Mouse (Mus musculus) layer of hippocampus, adult 18-20 months (tissue): ENCODE results near the gene Prdm5. TPM values are rescaled to one million over a fixed set of nuclear protein-coding genes. Genes with fewer than 3 reads are reported as not detected.
A peak's percentile ranks its signal among the peaks of the same experiment; 100 is the strongest.

Experiments
- DNase-seq, 2 experiments: peaks; one replicate each; pipeline ENCODE4 v3.0.0; 2022; ENCODE audit warnings: low spot score in 2 of 2
- total RNA-seq, 2 experiments: library from RNA; stranded (reverse); gene quantifications; 2 replicates each; pipeline ENCODE4 v1.2.3; 2021

The Prdm5 gene
- total RNA-seq, 2 experiments from 2014 or later = 34.4 to 35.6 TPM

DNA sequence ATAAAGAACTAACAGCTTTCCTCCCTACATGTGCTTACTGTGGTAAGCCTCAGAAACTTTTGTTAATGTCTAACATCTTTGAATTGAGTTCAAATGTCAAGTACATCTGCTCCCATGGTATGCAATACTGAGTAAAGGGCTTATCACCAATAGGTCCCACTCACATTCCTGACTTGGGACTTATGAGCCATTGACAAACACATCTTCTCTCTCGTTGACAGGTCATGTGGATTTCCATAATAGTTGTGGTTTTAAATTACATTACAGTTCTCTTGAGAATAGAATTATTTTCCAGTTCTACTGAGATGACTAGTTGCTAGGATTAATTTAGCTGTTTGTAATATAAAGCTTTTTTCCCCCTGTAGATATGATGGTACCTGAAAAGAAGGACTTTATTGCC lies 49.9 kb downstream of the Prdm5 start:
- DNase-seq = no peak

DNA sequence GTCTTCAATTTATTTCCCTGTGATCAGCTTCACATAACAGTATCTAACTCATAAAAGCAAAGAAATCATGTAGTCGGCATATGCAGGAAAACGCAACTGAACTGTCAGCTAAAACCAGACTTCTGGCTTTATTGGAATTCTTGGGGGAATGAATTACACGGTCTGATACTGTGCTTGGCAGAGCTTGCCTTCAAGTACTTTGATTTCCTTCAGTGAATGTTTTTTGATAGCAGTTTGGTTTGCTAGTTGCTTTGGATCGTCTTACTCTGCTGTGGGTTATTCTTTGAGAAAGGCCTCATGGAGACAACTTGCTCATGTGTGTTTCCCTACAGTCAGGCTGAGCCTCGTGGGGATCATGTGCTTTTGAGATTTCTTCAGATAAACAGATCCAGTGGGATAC lies 52.7 kb downstream of the Prdm5 start:
- no peak for DNase-seq

DNA sequence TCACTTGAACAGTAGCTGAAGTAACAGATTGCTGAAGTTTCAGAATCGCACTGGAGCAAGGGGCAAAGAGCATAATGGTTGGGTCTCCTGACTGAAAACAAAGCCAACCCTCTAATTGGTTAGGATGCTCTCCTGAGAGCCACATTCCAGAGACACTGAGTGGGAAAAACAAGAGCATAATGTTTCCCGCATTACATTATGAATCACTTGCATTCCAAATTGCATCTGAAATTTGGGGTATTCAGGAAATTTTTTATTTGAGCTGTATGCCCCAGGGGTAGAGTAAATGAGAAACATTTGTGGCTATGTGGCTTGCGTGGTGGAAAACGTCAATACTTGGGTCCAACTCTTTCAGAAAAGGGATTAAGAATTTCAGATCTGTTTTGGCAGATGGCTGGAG lies 55.2 kb downstream of the Prdm5 start:
- no peak for DNase-seq

DNA sequence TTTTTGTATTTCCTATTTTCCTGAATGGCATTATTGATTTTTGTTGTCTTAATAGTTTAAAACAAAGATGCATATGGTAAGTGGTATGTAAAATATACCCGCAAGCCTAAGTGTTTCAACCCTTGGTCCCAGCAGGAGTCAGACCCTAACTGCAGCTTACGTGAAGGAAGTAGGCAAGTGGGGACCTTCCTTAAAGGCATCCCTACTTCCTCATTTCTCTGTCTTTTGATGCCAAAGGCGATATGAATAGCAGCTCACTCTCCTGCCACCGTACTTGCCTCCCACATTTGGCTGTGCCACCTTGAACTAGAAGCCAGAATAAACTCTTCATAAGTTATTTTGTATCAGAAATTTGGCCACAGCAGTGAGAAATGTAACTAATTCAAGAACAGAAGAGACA lies 63.8 kb downstream of the Prdm5 start:
- DNase-seq = no peak

DNA sequence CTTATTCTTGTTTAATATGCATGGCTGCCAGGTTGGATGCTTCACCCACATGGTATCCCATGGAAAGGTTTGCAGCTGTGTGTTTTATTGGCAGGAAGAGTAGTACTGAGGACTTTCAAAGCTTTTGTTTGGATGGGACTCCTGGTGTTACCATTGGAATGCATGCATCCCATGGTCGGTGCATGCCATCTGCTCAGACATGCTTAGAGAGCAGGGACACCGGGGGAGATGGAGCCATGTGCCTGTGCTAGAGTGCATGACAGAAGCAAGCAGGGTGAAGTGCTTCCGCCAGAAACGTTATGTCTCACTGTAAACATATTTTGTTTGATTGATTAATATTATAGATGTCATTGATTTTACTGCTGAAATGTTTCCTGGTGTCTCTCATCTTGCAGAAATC lies 70.3 kb downstream of the Prdm5 start:
- DNase-seq = no peak

DNA sequence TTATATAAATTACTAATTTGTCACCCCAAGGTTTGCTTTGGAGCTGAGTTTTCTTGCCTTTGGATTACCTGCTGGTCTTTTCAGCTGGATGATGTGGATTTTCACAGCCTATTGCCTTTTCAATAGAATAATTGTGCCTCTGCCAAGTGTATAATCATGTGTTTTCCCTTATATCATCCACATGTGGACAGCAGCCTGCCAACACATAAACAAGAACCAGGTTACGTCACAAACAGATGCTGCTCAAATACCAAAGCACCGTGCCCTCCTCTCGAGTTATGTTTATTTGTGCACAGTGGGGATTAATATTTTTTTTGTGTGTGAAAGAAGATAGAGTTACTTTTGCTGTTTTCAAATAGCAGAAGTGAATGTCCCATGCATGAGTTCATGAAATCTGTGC lies 70.9 kb downstream of the Prdm5 start:
- DNase-seq = no peak

DNA sequence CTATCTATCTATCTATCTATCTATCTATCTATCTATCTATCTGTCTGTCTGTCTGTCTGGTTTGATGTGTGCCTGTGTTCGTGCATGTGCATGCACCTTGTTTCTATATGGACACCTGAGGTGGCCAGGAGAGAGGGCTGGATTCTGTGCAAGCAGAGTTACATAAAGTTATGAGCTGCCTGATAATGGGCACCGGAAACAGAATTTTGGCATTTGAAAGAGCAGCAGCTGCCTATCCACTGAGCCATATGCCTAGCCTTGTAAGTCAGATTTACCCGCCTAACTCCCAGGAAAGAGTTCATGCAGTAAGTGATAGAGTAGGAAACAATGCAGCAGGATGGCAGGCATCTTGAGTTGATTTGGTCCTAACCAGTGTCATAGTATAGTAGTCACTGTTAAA lies 71.4 kb downstream of the Prdm5 start:
- peak; percentile 47 to 85 for DNase-seq

DNA sequence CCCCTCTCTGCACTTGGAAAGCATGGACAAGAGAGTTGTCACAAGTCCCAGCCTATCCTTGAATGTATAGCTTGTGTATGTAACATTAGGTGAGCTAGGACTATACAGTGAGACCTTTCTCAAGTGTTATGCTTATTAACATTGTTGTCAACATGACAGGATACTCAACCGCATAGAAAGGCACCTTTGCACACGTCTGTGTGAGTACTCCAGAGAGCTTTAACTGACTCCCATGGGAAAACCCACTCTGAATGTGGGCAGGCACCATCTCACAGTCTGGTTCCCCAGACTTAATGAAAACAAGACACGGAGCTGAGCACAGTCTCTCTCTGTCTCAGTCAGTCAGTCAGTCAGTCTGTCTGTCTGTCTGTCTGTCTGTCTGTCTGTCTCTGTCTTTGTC lies 75.2 kb downstream of the Prdm5 start:
- no peak for DNase-seq

DNA sequence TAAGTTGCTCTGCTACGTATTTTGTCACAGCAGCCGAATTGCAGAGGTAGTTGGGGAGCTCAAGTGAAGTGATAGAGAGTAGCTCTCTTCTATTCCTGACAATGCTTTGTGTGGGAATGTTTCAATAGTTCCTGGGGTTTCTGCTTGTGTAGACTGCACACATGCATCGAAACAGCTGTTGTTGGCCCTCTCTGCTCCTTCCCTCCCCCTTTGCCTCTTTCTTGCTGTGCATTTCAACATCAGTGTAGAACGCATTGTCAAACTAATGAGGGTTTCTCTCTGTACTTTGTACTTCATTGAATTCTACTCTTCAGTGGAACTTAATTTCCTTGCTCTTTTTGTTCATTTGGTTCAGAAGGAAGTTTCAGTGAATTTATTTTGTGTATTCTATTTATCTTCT lies 75.8 kb downstream of the Prdm5 start:
- DNase-seq = no peak

DNA sequence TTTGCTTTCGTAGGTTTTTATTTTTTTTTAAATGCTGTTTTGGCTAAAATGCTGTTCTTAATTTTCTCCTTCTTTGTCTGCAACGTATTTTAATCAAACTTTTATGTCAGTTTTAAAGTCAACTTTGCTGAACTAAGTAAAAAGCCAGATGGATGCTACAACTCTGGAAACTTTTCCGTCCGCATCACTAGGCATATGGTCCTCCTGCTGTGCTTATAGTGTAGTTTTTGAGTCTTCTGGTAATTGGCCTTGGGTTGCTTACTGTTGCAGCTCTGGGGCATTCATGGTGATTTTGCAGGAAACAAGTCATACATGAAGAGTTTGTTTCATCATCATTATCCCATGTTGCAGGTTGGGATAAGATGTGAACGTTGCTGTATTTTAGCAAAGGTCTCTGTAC lies 81.8 kb downstream of the Prdm5 start:
- DNase-seq = peak in 1 of 2 experiments; percentile 51

DNA sequence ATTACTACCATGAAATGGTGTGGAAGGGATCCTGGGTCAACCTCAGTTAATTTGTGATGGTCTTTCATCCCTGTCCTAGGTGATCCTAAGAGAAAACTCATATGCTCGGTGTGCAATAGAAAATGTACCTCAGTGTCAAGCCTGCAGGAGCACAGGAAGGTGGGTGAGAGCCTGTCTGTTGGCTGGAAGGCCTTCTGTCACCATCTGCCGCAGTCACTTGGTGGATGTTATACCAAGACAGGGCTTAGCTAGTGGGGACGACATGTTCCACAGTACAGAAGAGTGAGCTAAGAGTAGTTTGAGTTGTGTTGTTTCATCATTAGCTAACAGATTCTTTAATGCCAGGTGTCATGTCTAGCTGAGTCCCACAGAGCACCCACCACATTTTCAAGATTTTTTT lies 84.0 kb downstream of the Prdm5 start:
- DNase-seq = peak; percentile 39 to 78

DNA sequence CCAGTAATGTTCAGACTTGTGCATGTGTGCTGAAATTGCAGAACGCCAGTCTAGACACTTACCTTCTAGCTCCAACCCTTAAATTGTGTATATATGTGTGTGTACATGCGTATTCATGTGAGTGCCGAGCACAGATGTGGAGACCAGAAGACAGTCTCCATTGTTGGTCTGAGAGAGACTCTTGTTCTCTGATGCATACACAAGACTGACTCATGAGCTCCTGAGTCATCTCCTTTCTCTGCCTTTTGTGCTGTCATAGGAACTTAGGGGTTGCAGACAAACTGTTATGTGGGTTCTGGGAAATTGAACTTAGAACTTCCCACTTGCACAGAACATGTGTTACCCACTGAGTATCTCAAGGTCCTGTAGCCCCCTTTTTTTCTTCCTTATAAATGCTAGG lies 85.4 kb downstream of the Prdm5 start:
- no peak for DNase-seq

DNA sequence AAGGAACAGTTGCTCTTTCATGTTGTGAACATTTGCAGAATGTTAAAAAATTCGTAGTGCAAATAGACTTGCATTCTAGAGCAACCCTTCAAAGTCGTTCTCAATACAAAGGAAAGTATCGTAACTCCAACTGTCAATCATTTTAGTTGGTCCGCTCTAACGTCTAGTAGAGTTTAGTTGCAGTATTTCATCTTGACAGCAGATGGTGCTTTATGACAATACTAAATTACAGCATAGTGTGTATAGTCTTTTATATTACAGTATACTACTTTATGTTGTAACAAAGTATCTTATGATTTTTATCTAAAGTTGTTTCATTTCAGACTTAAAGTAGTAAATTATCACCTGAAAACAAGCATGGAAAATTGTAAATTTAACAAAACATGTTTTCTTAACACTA lies 86.1 kb downstream of the Prdm5 start:
- no peak for DNase-seq

DNA sequence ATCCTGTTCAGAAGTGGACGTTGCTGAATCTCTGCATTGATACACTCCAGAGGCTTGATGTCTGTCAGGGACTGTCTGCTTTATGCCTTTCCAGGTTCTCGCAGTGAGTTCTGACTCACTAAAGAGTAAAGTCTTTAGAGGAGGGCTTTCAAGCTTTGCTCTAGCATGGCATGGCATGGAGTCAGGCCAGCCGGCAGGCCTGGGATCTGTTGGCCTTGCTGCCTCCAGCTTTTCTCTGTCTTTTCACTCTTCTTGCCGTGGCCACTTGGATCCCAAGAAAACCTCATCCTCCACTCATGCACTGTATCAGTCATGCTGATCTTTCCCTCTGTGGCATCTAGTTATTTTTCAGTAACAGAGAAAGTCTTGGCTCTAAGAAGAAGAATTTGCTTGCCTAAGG lies 87.1 kb downstream of the Prdm5 start:
- DNase-seq = no peak

DNA sequence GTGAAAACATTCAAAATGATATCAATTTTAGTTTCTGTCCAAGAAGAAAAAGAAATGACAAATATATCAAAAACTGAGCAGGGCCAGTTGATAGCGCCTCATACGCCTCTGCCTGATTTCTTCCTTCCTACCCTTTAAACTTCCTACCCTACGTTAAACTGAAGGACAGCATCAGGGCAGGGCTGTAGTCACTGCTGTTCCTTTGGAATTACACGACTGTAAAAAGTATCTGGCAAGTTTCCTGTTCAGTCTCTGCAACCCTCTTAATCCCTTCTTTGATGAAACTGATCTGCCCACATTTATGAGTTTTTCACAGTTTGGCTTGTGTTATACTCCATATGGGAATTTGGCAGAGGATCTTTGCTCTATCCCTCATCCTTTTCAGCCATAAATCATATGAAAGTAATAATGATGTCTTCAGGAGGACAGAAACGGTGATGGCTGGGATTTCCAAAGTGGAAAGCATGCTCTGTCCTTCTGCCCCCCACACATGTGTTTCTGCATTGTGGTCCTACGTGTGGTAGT lies 93.0 kb downstream of the Prdm5 start:
- DNase-seq = no peak

DNA sequence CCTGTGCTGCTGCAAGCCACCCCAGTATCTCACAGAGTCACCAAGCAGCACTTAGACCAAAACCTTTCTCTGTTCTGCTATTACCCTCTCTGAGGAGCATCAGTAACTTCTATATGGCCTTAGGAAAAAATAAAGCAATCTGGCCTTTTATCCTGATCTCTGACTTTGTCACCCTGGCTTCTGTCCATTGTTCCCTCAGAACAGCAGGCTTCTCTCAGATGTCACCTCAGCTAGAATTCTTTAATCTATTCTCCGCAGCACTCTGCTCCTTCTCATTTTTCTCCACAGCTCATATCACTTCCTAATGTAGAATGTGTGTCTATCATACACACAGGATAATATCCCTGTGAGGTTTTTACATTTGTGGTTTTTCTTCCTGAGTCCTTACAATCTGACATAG lies 99.5 kb downstream of the Prdm5 start:
- DNase-seq = no peak

DNA sequence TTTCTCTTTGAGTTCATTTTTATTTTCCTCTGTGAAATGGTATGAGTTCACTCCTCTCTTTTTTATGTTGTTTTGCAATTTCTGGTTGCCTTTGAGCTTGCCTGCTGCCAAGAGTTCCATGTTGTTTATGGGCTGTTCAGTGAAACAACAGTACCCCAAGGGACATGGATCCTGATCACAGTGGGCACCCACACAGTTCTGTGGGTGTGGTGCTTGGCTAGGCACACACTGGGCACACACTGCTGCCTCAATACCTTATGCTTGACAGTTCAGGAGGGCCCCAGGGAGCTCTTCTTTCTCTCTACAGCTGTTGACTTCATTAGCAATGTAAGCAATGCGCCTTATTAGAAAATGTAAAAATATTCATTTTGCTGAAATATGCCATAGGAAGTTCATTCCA lies 110.0 kb downstream of the Prdm5 start:
- peak; percentile 21 to 63 for DNase-seq

DNA sequence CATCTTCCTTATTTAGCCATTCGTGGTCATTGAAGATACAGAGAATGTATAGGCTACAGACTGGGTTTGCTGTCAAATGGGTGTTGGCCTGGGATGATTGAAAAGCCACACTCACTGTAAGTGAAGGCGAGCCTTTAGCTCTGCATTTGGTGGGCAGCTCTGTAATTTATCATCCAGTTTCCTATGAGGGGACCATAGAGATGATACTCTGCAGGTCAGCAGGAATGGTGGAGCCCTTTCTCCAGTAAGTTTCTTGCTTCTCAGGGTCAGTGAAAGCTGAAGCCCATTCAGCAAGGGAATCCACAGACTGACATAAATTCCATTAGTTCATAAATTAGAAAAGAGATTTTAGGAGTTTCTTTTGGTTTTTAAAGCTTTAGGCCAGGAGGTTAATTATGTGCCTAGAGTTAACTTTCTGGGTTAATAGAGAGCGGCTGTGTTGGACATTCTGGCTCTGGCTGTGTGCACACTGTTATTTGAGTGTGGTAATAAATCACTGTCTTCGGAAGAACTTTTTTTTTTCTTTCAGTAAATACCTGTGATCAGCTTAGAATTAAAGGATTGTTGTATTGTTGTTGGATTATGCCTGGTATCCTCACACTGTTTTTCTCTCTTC lies 113.4 kb downstream of the Prdm5 start:
- DNase-seq = no peak

DNA sequence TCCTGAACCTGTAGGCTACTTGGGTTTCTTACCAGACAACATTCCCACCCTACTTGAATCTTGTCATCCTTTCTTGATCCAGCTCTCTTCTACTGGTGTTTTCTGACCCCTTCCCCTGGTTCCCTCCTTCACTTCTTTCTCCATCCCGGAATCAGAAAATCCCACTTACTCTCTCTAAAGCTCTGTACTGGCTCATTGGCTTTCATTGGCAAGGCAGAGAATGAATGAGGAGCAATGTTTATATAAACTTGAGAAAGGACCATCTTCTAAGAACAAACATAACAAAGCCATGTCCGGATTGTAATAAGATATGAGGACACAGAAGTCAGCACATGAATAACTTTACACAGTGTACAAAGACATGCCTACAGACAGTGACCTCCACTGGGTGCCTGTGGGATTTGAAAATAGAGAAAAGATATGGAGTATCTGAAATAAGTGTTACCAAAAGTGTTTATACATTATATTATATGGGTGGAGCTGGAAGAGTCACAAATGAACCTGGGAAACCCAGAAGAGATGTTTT lies 127.9 kb downstream of the Prdm5 start:
- DNase-seq = no peak

DNA sequence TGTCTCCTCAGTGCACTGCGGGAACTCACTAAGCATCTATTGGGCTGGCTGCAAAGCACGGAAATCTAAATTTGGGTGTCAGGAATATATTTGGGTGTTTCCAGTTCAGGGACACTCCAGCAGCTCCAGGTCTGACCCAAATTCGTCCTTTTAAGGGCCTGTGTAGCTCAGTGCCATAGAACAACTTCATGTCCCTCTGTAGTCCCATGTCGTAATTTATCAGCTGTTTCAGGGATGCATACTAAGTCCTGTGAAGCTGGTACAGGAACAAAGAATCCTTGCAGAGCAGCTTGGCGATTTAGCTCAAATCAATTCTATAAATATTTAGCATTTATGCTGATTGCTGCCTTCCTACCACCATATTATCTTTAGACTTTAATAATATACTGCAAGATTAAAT lies 136.6 kb downstream of the Prdm5 start:
- DNase-seq = no peak

DNA sequence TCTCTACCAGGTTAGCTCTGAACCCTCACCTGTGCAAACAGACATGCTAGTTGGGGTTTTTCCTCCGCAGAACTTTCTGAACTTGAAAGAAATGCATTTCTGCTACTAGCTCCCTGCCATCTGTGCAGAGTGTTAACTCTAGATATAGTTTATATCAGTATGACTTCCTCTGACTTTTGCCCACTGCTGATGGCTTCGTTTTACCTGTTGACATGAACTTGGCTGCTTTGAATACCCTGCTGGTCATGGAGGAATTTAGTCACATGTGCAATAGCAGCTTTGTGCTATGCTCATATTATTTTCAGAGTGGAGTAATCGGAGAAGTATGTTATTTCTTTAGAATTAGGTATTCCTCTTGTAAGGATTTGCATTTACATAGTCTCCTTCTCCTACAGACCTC lies 142.9 kb downstream of the Prdm5 start:
- no peak for DNase-seq

DNA sequence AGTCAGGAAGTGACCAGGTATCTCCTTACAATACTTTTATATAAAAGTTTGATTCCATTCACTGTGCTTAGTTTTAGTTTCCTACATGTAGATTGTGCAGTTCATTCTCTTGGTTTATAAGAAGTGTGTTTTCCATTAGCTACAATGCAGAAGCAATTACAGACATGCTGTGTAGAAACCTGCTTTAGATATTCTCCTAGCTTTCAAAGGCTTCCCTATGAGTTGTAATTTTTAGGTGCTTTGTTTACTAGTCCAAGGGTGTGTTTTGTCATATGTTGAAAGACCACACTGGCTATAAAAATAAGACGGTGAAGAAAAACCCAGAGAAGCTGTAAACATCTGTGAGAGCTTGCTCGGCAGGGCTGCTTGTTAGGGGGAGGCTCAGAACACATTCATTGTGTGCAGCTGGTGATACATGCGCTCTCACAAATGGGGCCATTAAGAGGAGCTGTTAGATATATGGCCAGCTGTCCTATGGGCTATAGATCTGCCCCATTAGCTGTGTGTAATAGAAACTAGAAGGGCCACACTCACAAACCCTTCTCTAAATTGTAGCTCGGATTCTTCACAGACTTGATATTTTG lies 144.8 kb downstream of the Prdm5 start:
- DNase-seq = no peak

DNA sequence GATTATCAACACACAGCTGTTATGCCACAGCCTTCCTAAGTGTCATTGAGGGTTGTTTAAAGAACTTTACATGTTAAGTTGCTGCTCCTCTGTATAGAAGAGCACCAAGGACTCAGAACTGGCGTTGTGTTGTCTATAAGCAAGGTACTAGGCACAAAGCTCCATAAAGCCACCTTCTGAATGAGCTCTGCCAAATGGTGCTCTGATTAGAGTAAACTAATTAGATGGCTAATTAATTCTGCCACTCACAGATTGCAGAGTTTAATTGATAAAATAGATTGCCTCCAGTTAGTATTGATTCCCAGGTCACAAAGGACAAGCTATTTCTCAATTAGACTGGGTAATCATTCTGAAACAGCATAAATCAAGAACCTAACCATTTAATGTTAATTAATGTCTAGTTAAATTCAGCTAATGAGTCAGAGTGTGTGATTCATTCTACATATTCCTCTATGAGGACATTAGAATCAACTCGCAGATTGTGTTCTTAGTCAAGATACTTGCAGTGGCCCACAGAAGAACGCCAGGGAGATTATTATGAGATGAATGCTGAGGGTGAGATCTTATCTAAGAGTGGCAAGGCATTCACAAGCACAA lies 147.0 kb downstream of the Prdm5 start:
- no peak for DNase-seq
